Mouse (Mus musculus): Measurements from ENCODE around the gene Sik3. TPM values are rescaled to one million over a fixed set of nuclear protein-coding genes. Genes with fewer than 3 reads are reported as not detected.

Sik3 gene
- polyA plus RNA-seq, 1 experiment from 2014 or later, result 11.5 TPM

- no peaks in the 10 kb centered on the region for H3K27me3 ChIP-seq (replicated peaks)
- H3K9ac ChIP-seq, result no peak overlapping the region
- 67% methylated on average over 3 of the region's 3 CpGs for WGBS
- no peak for ATAC-seq (ENCODE audit: insufficient read depth, low FRiP score, low read depth)
- no peak overlapping the region for H3K27ac ChIP-seq
- H3K36me3 ChIP-seq, result no peaks in the 10 kb centered on the region
- H3K4me3 ChIP-seq (replicated peaks), result no peak overlapping the region
- no peak overlapping the region for H3K4me2 ChIP-seq
- no peaks in the 10 kb centered on the region for H3K9me3 ChIP-seq
- H3K4me1 ChIP-seq, result peaks cover 5% of the 10 kb centered on the region; the same call in 1 of the 2 replicates
Measured at GRCm38 (mm10) chr9:46004529-46004928, 8.1 kb upstream of the Sik3 start.

GRCm38 (mm10) chr9:46006224-46006623, 6.4 kb upstream of the Sik3 start:
- Histone ChIP-seq H3K27ac (no peak overlapping the region), H3K4me3 (replicated peaks) (no peak overlapping the region), H3K27me3 (replicated peaks) (no peaks in the 10 kb centered on the region), H3K36me3 (no peaks in the 10 kb centered on the region), H3K4me2 (no peak overlapping the region), H3K9me3 (no peaks in the 10 kb centered on the region), H3K4me1 (peaks cover 5% of the 10 kb centered on the region; the same call in 1 of the 2 replicates), H3K9ac (no peak overlapping the region)
- 55% methylated on average over 5 of the region's 5 CpGs for WGBS
- ATAC-seq (ENCODE audit: insufficient read depth, low FRiP score, low read depth), result no peak

GRCm38 (mm10) chr9:46008931-46009668, 3.5 kb upstream of the Sik3 start:
- Histone ChIP-seq H3K27me3 (replicated peaks) (no peaks in the 10 kb centered on the region), H3K36me3 (no peaks in the 10 kb centered on the region), H3K9ac (no peak overlapping the region), H3K4me2 (no peak overlapping the region), H3K9me3 (no peaks in the 10 kb centered on the region), H3K4me3 (replicated peaks) (no peak overlapping the region), H3K27ac (no peak overlapping the region), H3K4me1 (peaks cover 3% of the 10 kb centered on the region; the same call in 1 of the 2 replicates)
- no peak for ATAC-seq (ENCODE audit: insufficient read depth, low FRiP score, low read depth)
- WGBS, result 68% methylated on average over 6 of the region's 7 CpGs

- Histone ChIP-seq H3K4me2 (no peak overlapping the region), H3K36me3 (no peaks in the 10 kb centered on the region), H3K27ac (no peak overlapping the region), H3K9me3 (no peaks in the 10 kb centered on the region), H3K4me3 (replicated peaks) (no peak overlapping the region), H3K4me1 (peaks cover 6% of the 10 kb centered on the region; the same call in 1 of the 2 replicates), H3K9ac (no peak overlapping the region), H3K27me3 (replicated peaks) (no peaks in the 10 kb centered on the region)
- ATAC-seq (ENCODE audit: insufficient read depth, low FRiP score, low read depth), result no peak
- WGBS, result 66% methylated on average over 1 of the region's 1 CpGs
Measured at GRCm38 (mm10) chr9:46009669-46009983, 3.0 kb upstream of the Sik3 start.

- no peak overlapping the region for H3K9ac ChIP-seq
- peaks cover 21% of the 10 kb centered on the region for H3K4me1 ChIP-seq
- no peaks in the 10 kb centered on the region for H3K9me3 ChIP-seq
- H3K27ac ChIP-seq, result no peak overlapping the region
- peak overlapping the region; percentile 70; the same call in 1 of the 2 replicates for H3K4me2 ChIP-seq
- WGBS, result 45% methylated on average over 3 of the region's 3 CpGs
- no peak overlapping the region for H3K4me3 ChIP-seq (replicated peaks)
- no peaks in the 10 kb centered on the region for H3K36me3 ChIP-seq
- ATAC-seq (ENCODE audit: insufficient read depth, low FRiP score, low read depth), result no peak
- no peaks in the 10 kb centered on the region for H3K27me3 ChIP-seq (replicated peaks)
Measured at GRCm38 (mm10) chr9:46011094-46011970, 1.3 kb upstream of the Sik3 start.

GRCm38 (mm10) chr9:46013009-46013586, 478 bp downstream of the Sik3 start:
- peak overlapping the region; percentile 88 for H3K27ac ChIP-seq
- under 1% methylated on average over 45 of the region's 46 CpGs for WGBS
- peaks cover 22% of the 10 kb centered on the region for H3K4me1 ChIP-seq
- peak overlapping the region; percentile 70 for H3K4me2 ChIP-seq
- no peaks in the 10 kb centered on the region for H3K36me3 ChIP-seq
- H3K9me3 ChIP-seq, result no peaks in the 10 kb centered on the region
- no peaks in the 10 kb centered on the region for H3K27me3 ChIP-seq (replicated peaks)
- H3K9ac ChIP-seq, result peak overlapping the region; percentile 91
- peak overlapping the region; percentile 84 for H3K4me3 ChIP-seq (replicated peaks)
- ATAC-seq (ENCODE audit: insufficient read depth, low FRiP score, low read depth), result peak; percentile 30

GRCm38 (mm10) chr9:46013616-46014015, 996 bp downstream of the Sik3 start:
- no peaks in the 10 kb centered on the region for H3K36me3 ChIP-seq
- H3K4me1 ChIP-seq, result peaks cover 22% of the 10 kb centered on the region
- H3K27ac ChIP-seq, result peak overlapping the region; percentile 88
- H3K9me3 ChIP-seq, result no peaks in the 10 kb centered on the region
- H3K4me3 ChIP-seq (replicated peaks), result peak overlapping the region; percentile 84
- no peaks in the 10 kb centered on the region for H3K27me3 ChIP-seq (replicated peaks)
- WGBS, result 4% methylated on average over 5 of the region's 5 CpGs
- no peak for ATAC-seq (ENCODE audit: insufficient read depth, low FRiP score, low read depth)
- peak overlapping the region; percentile 70 for H3K4me2 ChIP-seq
- peak overlapping the region; percentile 91 for H3K9ac ChIP-seq

- Histone ChIP-seq H3K9me3 (no peaks in the 10 kb centered on the region), H3K9ac (no peak overlapping the region), H3K4me2 (peak overlapping the region; percentile 70), H3K36me3 (no peaks in the 10 kb centered on the region), H3K27ac (peak overlapping the region; percentile 65), H3K27me3 (replicated peaks) (no peaks in the 10 kb centered on the region), H3K4me3 (replicated peaks) (peak overlapping the region; percentile 84), H3K4me1 (peaks cover 25% of the 10 kb centered on the region)
- 2% methylated on average over 10 of the region's 10 CpGs for WGBS
- no peak for ATAC-seq (ENCODE audit: insufficient read depth, low FRiP score, low read depth)
Measured at GRCm38 (mm10) chr9:46014251-46014681, 1.6 kb downstream of the Sik3 start.

GRCm38 (mm10) chr9:46015081-46015551, 2.5 kb downstream of the Sik3 start:
- Histone ChIP-seq H3K4me3 (replicated peaks) (peak overlapping the region; percentile 15; the same call in 1 of the 2 replicates), H3K4me2 (peak overlapping the region; percentile 70), H3K9ac (no peak overlapping the region), H3K27ac (peak overlapping the region; percentile 83), H3K4me1 (peaks cover 25% of the 10 kb centered on the region), H3K27me3 (replicated peaks) (no peaks in the 10 kb centered on the region), H3K36me3 (no peaks in the 10 kb centered on the region), H3K9me3 (no peaks in the 10 kb centered on the region)
- 25% methylated on average over 8 of the region's 8 CpGs for WGBS
- no peak for ATAC-seq (ENCODE audit: insufficient read depth, low FRiP score, low read depth)

- H3K9ac ChIP-seq, result no peak overlapping the region
- H3K27ac ChIP-seq, result peak overlapping the region; percentile 83
- no peak overlapping the region for H3K4me3 ChIP-seq (replicated peaks)
- H3K4me1 ChIP-seq, result peaks cover 25% of the 10 kb centered on the region
- peak overlapping the region; percentile 70 for H3K4me2 ChIP-seq
- WGBS, result 21% methylated on average over 9 of the region's 9 CpGs
- no peak; the same call in 1 of the 2 replicates for ATAC-seq (ENCODE audit: insufficient read depth, low FRiP score, low read depth)
- no peaks in the 10 kb centered on the region for H3K9me3 ChIP-seq
- H3K27me3 ChIP-seq (replicated peaks), result no peaks in the 10 kb centered on the region
- H3K36me3 ChIP-seq, result no peaks in the 10 kb centered on the region
Measured at GRCm38 (mm10) chr9:46015831-46016230, 3.2 kb downstream of the Sik3 start.

GRCm38 (mm10) chr9:46016417-46016816, 3.8 kb downstream of the Sik3 start:
- H3K9me3 ChIP-seq, result no peaks in the 10 kb centered on the region
- no peak overlapping the region for H3K9ac ChIP-seq
- no peak overlapping the region for H3K4me3 ChIP-seq (replicated peaks)
- no peaks in the 10 kb centered on the region for H3K27me3 ChIP-seq (replicated peaks)
- H3K27ac ChIP-seq, result no peak overlapping the region
- 64% methylated on average over 4 of the region's 4 CpGs for WGBS
- H3K36me3 ChIP-seq, result no peaks in the 10 kb centered on the region
- peaks cover 25% of the 10 kb centered on the region for H3K4me1 ChIP-seq
- ATAC-seq (ENCODE audit: insufficient read depth, low FRiP score, low read depth), result no peak
- no peak overlapping the region for H3K4me2 ChIP-seq

Data from stomach, embryonic 15.5 days (tissue).